Mouse (Mus musculus) lung, postnatal 14 days (tissue): ENCODE results near the gene Ccser2.

Experiments used
- DNase-seq: peaks from one replicate; pipeline ENCODE4 v3.0.0; 2021

The Ccser2 gene

DNA sequence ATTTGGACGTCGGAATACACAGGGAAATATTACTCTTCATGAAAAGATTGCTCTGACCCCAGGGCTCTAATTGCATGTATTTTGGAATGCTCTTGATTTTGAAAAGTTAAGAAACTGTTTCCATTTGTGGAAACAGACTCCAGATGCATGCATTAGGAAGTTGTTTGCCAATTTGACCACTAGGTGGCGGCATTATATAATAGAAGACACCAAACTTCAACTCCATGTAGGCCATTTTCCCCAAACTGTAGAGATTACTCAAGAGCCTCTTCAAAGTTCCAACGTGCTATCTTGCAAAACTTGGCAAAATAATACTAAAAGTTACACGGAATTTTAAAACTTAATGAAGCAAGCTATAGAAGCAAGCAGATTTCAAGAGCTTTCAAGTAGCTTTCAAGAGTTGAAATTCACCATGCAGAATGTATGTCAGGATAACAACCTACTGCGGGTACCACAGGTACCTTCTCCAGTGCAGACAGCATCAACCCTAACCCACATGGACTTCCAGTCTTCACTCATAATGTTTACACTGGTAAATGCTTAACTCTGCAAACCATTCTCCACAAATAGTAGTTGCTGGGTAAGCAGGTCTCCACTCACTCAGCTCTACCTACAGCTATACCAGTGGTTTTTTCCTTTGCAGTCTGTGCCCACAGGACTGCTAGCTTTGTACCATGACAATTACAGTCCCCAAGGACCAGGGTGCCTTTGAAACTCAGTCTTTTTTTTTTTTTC, 101.4 kb downstream of the Ccser2 start:
- DNase-seq, result peak; percentile 80

DNA sequence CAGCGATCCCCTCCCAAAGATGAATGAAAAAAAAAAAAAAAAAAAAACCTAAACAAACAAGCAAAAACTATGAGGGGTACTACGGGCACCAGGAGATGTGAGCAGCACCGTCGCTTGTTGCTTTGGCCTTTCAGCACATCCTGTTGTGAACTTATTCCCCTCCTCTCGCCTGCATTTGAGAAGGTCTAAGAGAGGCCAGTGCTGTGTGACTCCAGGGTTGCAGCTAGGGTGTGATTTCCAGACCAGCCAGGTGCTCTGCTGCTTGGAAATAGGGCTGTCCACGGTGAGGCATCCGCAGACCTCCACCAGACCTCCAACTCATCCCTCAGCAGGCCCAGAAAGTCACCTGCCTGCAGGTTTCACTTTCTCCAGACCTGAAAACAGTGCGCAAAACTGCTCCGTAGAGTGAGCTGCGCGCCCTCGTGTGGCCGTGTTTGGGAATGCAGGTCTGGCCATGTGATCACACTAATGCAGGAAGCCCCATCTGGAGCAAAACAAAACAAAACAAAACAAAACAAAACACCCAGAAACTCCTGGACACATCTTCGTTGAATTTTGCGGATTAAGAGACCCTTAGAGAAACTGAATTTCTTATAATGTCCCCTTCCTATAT, 104.6 kb downstream of the Ccser2 start:
- DNase-seq, result peak; percentile 93

DNA sequence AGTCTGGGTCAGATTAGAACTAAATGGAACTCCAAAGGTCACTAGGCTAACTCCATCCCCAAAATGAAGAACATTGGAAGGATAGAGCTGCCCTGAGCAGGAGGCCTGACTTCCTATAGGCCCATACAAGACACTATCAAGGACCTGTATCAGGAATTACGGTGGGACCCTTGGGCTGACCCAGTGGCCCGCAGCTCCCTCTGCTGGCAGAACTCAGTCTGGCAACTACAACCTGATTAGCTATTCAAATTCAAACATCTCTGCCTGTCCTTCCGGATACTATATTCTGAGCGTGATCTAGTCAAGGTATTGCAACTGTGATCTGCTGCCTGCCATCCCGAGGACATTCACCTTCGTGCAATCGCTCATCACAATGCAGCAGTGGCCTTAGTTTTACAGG, 106.2 kb downstream of the Ccser2 start:
- peak; percentile 66 for DNase-seq

DNA sequence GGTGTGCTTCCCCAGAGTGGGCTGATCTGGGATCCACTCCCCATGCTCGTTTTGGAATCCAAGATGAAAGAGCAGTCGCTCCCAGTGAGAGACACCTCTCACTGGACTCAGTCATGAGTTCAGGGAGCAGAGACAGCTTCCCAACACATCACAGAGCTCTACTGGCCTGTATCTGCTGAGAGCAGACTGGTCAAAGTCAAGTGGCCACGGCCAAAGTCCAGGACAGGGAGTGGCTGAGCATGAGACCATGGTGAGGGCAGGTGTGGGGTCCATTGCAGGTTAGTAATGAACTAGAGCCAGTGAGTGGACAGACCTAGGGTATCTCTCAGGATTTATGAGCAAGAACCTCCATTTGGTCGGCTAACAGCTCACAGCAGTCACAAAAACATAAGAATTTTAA, 109.6 kb downstream of the Ccser2 start:
- no peak for DNase-seq

DNA sequence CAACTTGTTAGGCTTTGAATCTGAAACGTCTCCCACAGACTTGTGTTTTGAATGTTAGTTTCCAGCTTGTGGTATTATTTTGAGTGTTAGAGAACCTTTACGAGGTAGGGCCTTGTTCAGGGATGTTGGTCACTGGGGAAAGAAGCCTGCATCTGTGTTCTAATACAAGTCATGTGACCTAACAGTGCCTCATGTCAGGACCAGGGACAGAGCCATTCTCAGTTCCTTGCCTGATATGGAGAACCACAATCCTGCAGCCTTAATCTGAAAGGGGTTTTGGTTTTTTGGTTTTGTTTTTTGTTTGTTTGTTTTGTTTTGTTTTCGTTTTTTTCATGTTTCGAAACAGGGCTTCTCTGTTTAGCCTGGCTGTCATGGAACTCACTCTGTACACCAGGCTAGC, 115.6 kb downstream of the Ccser2 start:
- DNase-seq, result no peak

DNA sequence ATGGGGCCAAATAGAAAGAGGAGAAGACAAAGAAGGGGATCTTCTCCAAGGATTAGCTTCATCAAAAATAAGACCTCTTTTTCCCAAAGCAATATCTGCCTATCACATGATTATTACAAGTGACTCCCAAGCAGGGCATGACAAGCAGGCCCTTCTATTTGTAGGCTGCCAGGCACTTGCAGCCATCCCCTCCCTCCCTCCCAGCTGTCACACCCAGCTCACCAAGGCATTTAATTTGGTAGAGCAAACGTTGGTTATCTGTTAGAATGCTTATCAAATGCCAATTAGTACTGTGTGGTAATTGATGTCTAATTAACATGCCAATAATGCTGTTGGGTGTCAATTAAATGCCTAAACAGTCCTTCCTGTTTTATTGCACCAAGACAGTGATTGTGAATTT, 119.7 kb downstream of the Ccser2 start:
- DNase-seq, result no peak
